Mouse (Mus musculus): ENCODE results near the gene Rgs14.

The Rgs14 gene

GRCm38 (mm10) chr13:55404853-55405782, 35.6 kb downstream of the Rgs14 start:
- DNase-seq = peak; percentile 93

- no peak for DNase-seq
Measured at GRCm38 (mm10) chr13:55405783-55406390, 36.4 kb downstream of the Rgs14 start.

GRCm38 (mm10) chr13:55407341-55407740, 37.8 kb downstream of the Rgs14 start:
- no peak for DNase-seq

GRCm38 (mm10) chr13:55408546-55409120, 39.1 kb downstream of the Rgs14 start:
- DNase-seq = no peak

GRCm38 (mm10) chr13:55411826-55412225, 42.3 kb downstream of the Rgs14 start:
- no peak for DNase-seq

- no peak for DNase-seq
Measured at GRCm38 (mm10) chr13:55412643-55413307, 43.2 kb downstream of the Rgs14 start.

- DNase-seq = no peak
Measured at GRCm38 (mm10) chr13:55413333-55413732, 43.8 kb downstream of the Rgs14 start.

- DNase-seq = peak; percentile 75
Measured at GRCm38 (mm10) chr13:55414743-55415380, 45.3 kb downstream of the Rgs14 start, which contains the start of gene Pfn3. Pfn3 (minus strand) TSS chr13:55415232.

GRCm38 (mm10) chr13:55418004-55418403, 48.5 kb downstream of the Rgs14 start:
- peak; percentile 86 for DNase-seq

GRCm38 (mm10) chr13:55419142-55419541, 49.6 kb downstream of the Rgs14 start:
- no peak for DNase-seq

- no peak for DNase-seq
Measured at GRCm38 (mm10) chr13:55420018-55420932, 50.7 kb downstream of the Rgs14 start.

- peak; percentile 77 for DNase-seq
Measured at GRCm38 (mm10) chr13:55420933-55421800, 51.6 kb downstream of the Rgs14 start.

GRCm38 (mm10) chr13:55426613-55427012, 57.1 kb downstream of the Rgs14 start, which contains the start of gene F12:
F12 (minus strand) TSS chr13:55426793.
- DNase-seq = no peak

GRCm38 (mm10) chr13:55429226-55429888, 59.8 kb downstream of the Rgs14 start:
- DNase-seq = no peak

- DNase-seq = no peak
Measured at GRCm38 (mm10) chr13:55430566-55430965, 61.0 kb downstream of the Rgs14 start.

- DNase-seq = no peak
Measured at GRCm38 (mm10) chr13:55431889-55432685, 62.6 kb downstream of the Rgs14 start.

Data from embryo, embryonic 11 days (tissue).